In genomic region chr5:92138093-92138621, GRCm38 (mm10) we compare ENCODE assay signal across 8 mouse cellular contexts. TPM values are rescaled to one million over a fixed set of nuclear protein-coding genes. Genes with fewer than 3 reads are reported as not detected.
DNase-seq lines count a peak whose midpoint lies in the region; ATAC-seq and TF ChIP-seq lines count a peak whose summit lies in the region.

No protein-coding gene starts in this region.

- H3K4me1 ChIP-seq in G1E (ENCODE audit: insufficient read depth, low read depth, low read length): peaks cover 43% of the 10 kb centered on the region
- H3K4me1 ChIP-seq in embryonic facial prominence, embryonic 10.5 days: peaks cover 26% of the 10 kb centered on the region
- H3K4me1 ChIP-seq in heart, adult 2 months (ENCODE audit: control insufficient read depth, insufficient read depth, low read length): peaks cover 6% of the 10 kb centered on the region
- peaks cover 13% of the 10 kb centered on the region for H3K4me1 ChIP-seq in kidney, adult 2 months (ENCODE audit: control insufficient read depth, insufficient read depth, low read length)
- H3K4me1 ChIP-seq in lung, embryonic 14.5 days (ENCODE audit: insufficient read depth): peaks cover 11% of the 10 kb centered on the region
- H3K4me1 ChIP-seq in olfactory bulb, adult 2 months (ENCODE audit: control insufficient read depth, insufficient read depth, low read length): peaks cover 6% of the 10 kb centered on the region

- H3K79me2 ChIP-seq in heart, adult 2 months (replicated peaks; ENCODE audit: control insufficient read depth, insufficient read depth, low read length): peaks cover 3% of the 10 kb centered on the region

- intact Hi-C loops in heart, adult 2 months (cut with DNase I): loop anchor here (5.0 kb wide), 2 partner anchors 176 to 1776 kb away; partner anchors contain the start of gene Rchy1

- H3K4me3 ChIP-seq in G1E (ENCODE audit: low read depth, low read length): peak overlapping the region; percentile 97
- H3K4me3 ChIP-seq in embryonic facial prominence, embryonic 10.5 days: peak overlapping the region; percentile 89
- H3K4me3 ChIP-seq in heart, adult 2 months: peak overlapping the region; percentile 92
- H3K4me3 ChIP-seq in kidney, adult 2 months (ENCODE audit: insufficient read depth, low read depth, low read length): peak overlapping the region; percentile 56
- peak overlapping the region; percentile 88 for H3K4me3 ChIP-seq in lung, embryonic 14.5 days (ENCODE audit: low read depth, low read length)
- H3K4me3 ChIP-seq in olfactory bulb, adult 2 months (ENCODE audit: insufficient read depth, low read depth, low read length): peak overlapping the region; percentile 69

- peaks cover 30% of the 10 kb centered on the region for H3K36me3 ChIP-seq in G1E (replicated peaks)
- peaks cover 3% of the 10 kb centered on the region; the same call in 1 of the 2 replicates for H3K36me3 ChIP-seq in embryonic facial prominence, embryonic 10.5 days (replicated peaks)
- peaks cover 4% of the 10 kb centered on the region; the same call in 1 of the 2 replicates for H3K36me3 ChIP-seq in heart, adult 2 months (ENCODE audit: control insufficient read depth, insufficient read depth, low read length)
- no peaks in the 10 kb centered on the region for H3K36me3 ChIP-seq in kidney, adult 2 months (ENCODE audit: control insufficient read depth, insufficient read depth, low read length)
- H3K36me3 ChIP-seq in lung, embryonic 14.5 days (ENCODE audit: insufficient read depth): no peaks in the 10 kb centered on the region

- TF ChIP-seq EP300 in heart, adult 2 months (IDR thresholded peaks at IDR 0.05; ENCODE audit: insufficient read depth, low read depth, low read length): no peak

- under 1% methylated on average over 43 of the region's 43 CpGs for WGBS in embryonic facial prominence, embryonic 10.5 days
- WGBS in heart, adult 2 months: under 1% methylated on average over 41 of the region's 43 CpGs
- WGBS in kidney, adult 2 months: under 1% methylated on average over 38 of the region's 43 CpGs
- 0% methylated on average over 40 of the region's 43 CpGs for WGBS in lung, embryonic 14.5 days
- WGBS in olfactory bulb, adult 2 months: under 1% methylated on average over 43 of the region's 43 CpGs

- H3K9ac ChIP-seq in heart, adult 2 months (ENCODE audit: low read depth, low read length): peak overlapping the region; percentile 85
- H3K9ac ChIP-seq in lung, embryonic 14.5 days: peak overlapping the region; percentile 89

- no peaks in the 10 kb centered on the region for H3K9me3 ChIP-seq in G1E (replicated peaks)
- no peaks in the 10 kb centered on the region for H3K9me3 ChIP-seq in embryonic facial prominence, embryonic 10.5 days
- H3K9me3 ChIP-seq in lung, embryonic 14.5 days (ENCODE audit: low read depth, low read length): no peaks in the 10 kb centered on the region

- H3K27me3 ChIP-seq in G1E (ENCODE audit: insufficient read depth, low read length): no peaks in the 10 kb centered on the region
- H3K27me3 ChIP-seq in embryonic facial prominence, embryonic 10.5 days (replicated peaks; ENCODE audit: low read depth, poor library complexity, severe bottlenecking): no peaks in the 10 kb centered on the region; the same call in 1 of the 2 replicates
- no peaks in the 10 kb centered on the region for H3K27me3 ChIP-seq in heart, adult 2 months (ENCODE audit: control insufficient read depth, insufficient read depth, low read length)
- no peaks in the 10 kb centered on the region for H3K27me3 ChIP-seq in kidney, adult 2 months (replicated peaks; ENCODE audit: control insufficient read depth, insufficient read depth, low read length)
- H3K27me3 ChIP-seq in lung, embryonic 14.5 days (ENCODE audit: insufficient read depth, low read length): no peaks in the 10 kb centered on the region

- no peak for TF ChIP-seq POLR2A in heart, adult 2 months (IDR thresholded peaks at IDR 0.05; ENCODE audit: insufficient read depth, low read depth, low read length)
- TF ChIP-seq POLR2A in kidney, adult 2 months (IDR thresholded peaks at IDR 0.05; ENCODE audit: low read depth, low read length): no peak
- no peak for TF ChIP-seq POLR2A in olfactory bulb, adult 2 months (IDR thresholded peaks at IDR 0.05; ENCODE audit: insufficient read depth, low read depth, low read length)

- 0 out of 2 replicates have a peak, but pooled peaks have one; percentile 18 for ATAC-seq in G1E (ENCODE audit: extremely low read depth, insufficient number of reproducible peaks, low FRiP score, poor library complexity, severe bottlenecking)
- ATAC-seq in lung, embryonic 14.5 days (ENCODE audit: insufficient read depth): peak; percentile 80

- peak overlapping the region; percentile 91 for H3K27ac ChIP-seq in embryonic facial prominence, embryonic 10.5 days (replicated peaks)
- H3K27ac ChIP-seq in heart, adult 2 months: peak overlapping the region; percentile 88
- H3K27ac ChIP-seq in kidney, adult 2 months (ENCODE audit: insufficient read depth, low read depth, low read length): 0 out of 2 replicates have a peak overlapping the region, but pooled peaks have one; percentile 2
- peak overlapping the region; percentile 70; the same call in 1 of the 2 replicates for H3K27ac ChIP-seq in lung, embryonic 14.5 days (ENCODE audit: low read depth)
- H3K27ac ChIP-seq in olfactory bulb, adult 2 months (ENCODE audit: insufficient read depth, low read depth, low read length): no peak overlapping the region

- TF ChIP-seq CTCF in G1E (IDR thresholded peaks at IDR 0.05; ENCODE audit: low read depth, low read length): no peak
- TF ChIP-seq CTCF in heart, adult 2 months (IDR thresholded peaks at IDR 0.05): peak; percentile 25; the same call in 1 of the 2 replicates
- TF ChIP-seq CTCF in kidney, adult 2 months (conservative IDR thresholded peaks at IDR 0.05; ENCODE audit: insufficient read depth, insufficient read length, low read depth, low read length): no peak
- no peak for TF ChIP-seq CTCF in lung, embryonic 14.5 days (IDR thresholded peaks at IDR 0.05; ENCODE audit: low read depth)
- no peak for TF ChIP-seq CTCF in olfactory bulb, adult 2 months (IDR thresholded peaks at IDR 0.05; ENCODE audit: insufficient read depth, low read depth, low read length)

- peak; percentile 57 for DNase-seq in 416B (ENCODE audit: low read depth)
- DNase-seq in G1E (ENCODE audit: low spot score): peak; percentile 56
- peak; percentile 69 for DNase-seq in embryonic facial prominence, embryonic 10.5 days (ENCODE audit: low spot score)
- peak in 1 of 2 experiments; percentile 70 for DNase-seq in heart, adult 2 months
- DNase-seq in kidney, adult 2 months: peak; percentile 44
- no peak for DNase-seq in lung, embryonic 14.5 days
- peak; percentile 46 for DNase-seq in urinary bladder, postnatal 14 days (ENCODE audit: low spot score)

- peak overlapping the region; percentile 85 for H3K4me2 ChIP-seq in lung, embryonic 14.5 days

RNA-seq across cellular contexts. Expression of gene Uso1, which starts 0.4 kb away (rescaled TPM):
- total RNA-seq in G1E (2014; fragmentation: Nextera tagmentation): 50.5 and 52.5 TPM in 2 replicates
- 21.3 and 21.9 TPM in 2 replicates for total RNA-seq in G1E (2017)
- polyA plus RNA-seq in G1E (2012): 20.7 and 39.7 TPM in 2 replicates
- 36.8 and 38.0 TPM in 2 replicates for polyA plus RNA-seq in embryonic facial prominence, embryonic 10.5 days (2016; fragmentation: Nextera tagmentation; extraction: Ambion mirVana)
- total RNA-seq in heart, adult 2 months (2021): 10 to 100 TPM; 39.0 to 45.4 TPM
- 12.3 and 23.8 TPM in 2 replicates for polyA plus RNA-seq in heart, adult 2 months (2012; rRNA removed)
- polyA plus RNA-seq in kidney, adult 2 months (2012; rRNA removed): 23.0 and 28.7 TPM in 2 replicates
- polyA plus RNA-seq in lung, embryonic 14.5 days (2014; fragmentation: Nextera tagmentation; extraction: Ambion mirVana): 27.8 and 28.1 TPM in 2 replicates
- polyA plus RNA-seq in olfactory bulb, adult 2 months (2012; ENCODE audit: insufficient read depth, insufficient read length, low replicate concordance, missing spikeins): not detected in 2 replicates

RNA-seq across cellular contexts. Expression of gene G3bp2, which starts 54.6 kb away (rescaled TPM):
- 67.6 and 83.1 TPM in 2 replicates for total RNA-seq in G1E (2014; fragmentation: Nextera tagmentation)
- total RNA-seq in G1E (2017): 89.8 and 101 TPM in 2 replicates
- 13.4 and 16.8 TPM in 2 replicates for polyA plus RNA-seq in G1E (2012)
- 282 and 292 TPM in 2 replicates for polyA plus RNA-seq in embryonic facial prominence, embryonic 10.5 days (2016; fragmentation: Nextera tagmentation; extraction: Ambion mirVana)
- 10 to 100 TPM; 57.0 to 61.2 TPM for total RNA-seq in heart, adult 2 months (2021)
- polyA plus RNA-seq in heart, adult 2 months (2012; rRNA removed): 14.6 and 27.5 TPM in 2 replicates
- polyA plus RNA-seq in kidney, adult 2 months (2012; rRNA removed): 15.1 and 20.6 TPM in 2 replicates
- 165 and 166 TPM in 2 replicates for polyA plus RNA-seq in lung, embryonic 14.5 days (2014; fragmentation: Nextera tagmentation; extraction: Ambion mirVana)
- 170 and 274 TPM in 2 replicates for polyA plus RNA-seq in olfactory bulb, adult 2 months (2012; ENCODE audit: insufficient read depth, insufficient read length, low replicate concordance, missing spikeins)
